Mouse (Mus musculus) embryonic facial prominence, embryonic 11.5 days (tissue): Measurements from ENCODE around the gene Olfr1009. TPM values are rescaled to one million over a fixed set of nuclear protein-coding genes. Genes with fewer than 3 reads are reported as not detected.
"Not testable (repeated sequence)": the region's sequence is repeated elsewhere in the genome, so short reads cannot be mapped to it uniquely, and the experiment has no call there.

Source experiments
- ATAC-seq: fragments of 200-750 bp; cut with Nextera tagmentation; replicated peaks from 2 replicates; pipeline ENCODE4 v1.8.0; 2017; ENCODE audit warnings: low read depth; ENCODE audit not compliant: insufficient number of reproducible peaks, low FRiP score, low TSS enrichment
- DNase-seq: peaks from one replicate; pipeline ENCODE4 v3.0.0-alpha.2; 2015; ENCODE audit warnings: low spot score
- H3K27ac ChIP-seq: fragments of 300-500 bp; sonication (generic); replicated peaks from 2 replicates; pipeline ENCODE4 v1.5.1; 2014; ENCODE audit warnings: mild to moderate bottlenecking, low read depth, low read length, control low read depth
- H3K27me3 ChIP-seq: fragments of 300-500 bp; sonication (generic); 2 replicates; pipeline ENCODE4 v1.6.1; 2014; ENCODE audit warnings: mild to moderate bottlenecking, low read length, moderate library complexity, mixed read lengths; ENCODE audit not compliant: control insufficient read depth, insufficient read depth
- H3K36me3 ChIP-seq: fragments of 300-500 bp; sonication (generic); replicated peaks from 2 replicates; pipeline ENCODE4 v1.6.1; 2014; ENCODE audit warnings: low read depth, mild to moderate bottlenecking, low read length, moderate library complexity, mixed read lengths; ENCODE audit not compliant: control insufficient read depth, insufficient read depth
- H3K4me1 ChIP-seq: fragments of 300-500 bp; sonication (generic); 2 replicates; pipeline ENCODE4 v1.6.1; 2014; ENCODE audit warnings: low read length, mixed read lengths; ENCODE audit not compliant: control insufficient read depth, insufficient read depth
- H3K4me2 ChIP-seq: fragments of 300-500 bp; sonication (generic); 2 replicates; pipeline ENCODE4 v1.6.1; 2014; ENCODE audit warnings: low read depth, mild to moderate bottlenecking, control low read depth, low read length, moderate library complexity
- H3K4me3 ChIP-seq: fragments of 300-500 bp; sonication (generic); 2 replicates; pipeline ENCODE4 v1.5.1; 2014; ENCODE audit warnings: low read depth, low read length, control low read depth
- H3K9ac ChIP-seq: fragments of 300-500 bp; sonication (generic); replicated peaks from 2 replicates; pipeline ENCODE4 v1.6.1; 2014; ENCODE audit warnings: mild to moderate bottlenecking, control low read depth, low read length
- H3K9me3 ChIP-seq: fragments of 300-500 bp; sonication (generic); replicated peaks from 2 replicates; pipeline ENCODE4 v1.6.1; 2016; ENCODE audit warnings: mild to moderate bottlenecking, low read length, inconsistent platforms, mixed read lengths; ENCODE audit not compliant: control insufficient read depth
- WGBS: fragments of 180-500 bp; shearing (Covaris S2); extraction: QIAGEN DNeasy Blood & Tissue Kit; methylation state at CpG from one replicate; pipeline ENCODE4 v1.1.7; 2014; 5-methylcytosine and 5-hydroxymethylcytosine counted together
- polyA plus RNA-seq: library from polyadenylated mRNA; unstranded; fragments of >200 nt; fragmentation: Nextera tagmentation; extraction: Ambion mirVana; gene quantifications from 2 replicates; pipeline ENCODE4 v1.2.1, GENCODE M21; 2014

The Olfr1009 gene
- polyA plus RNA-seq, result not detected in 2 replicates

- no peaks in the 10 kb centered on the region for H3K9me3 ChIP-seq
- H3K9ac ChIP-seq, result no peak within 1 kb of the TSS
- DNase-seq, result no peak
- no peaks in the 10 kb centered on the region for H3K27me3 ChIP-seq
- H3K36me3 ChIP-seq, result no peaks in the 10 kb centered on the region
- H3K4me2 ChIP-seq, result no peak within 1 kb of the TSS
- no peak within 1 kb of the TSS for H3K27ac ChIP-seq
- H3K4me3 ChIP-seq, result no peak within 1 kb of the TSS
- WGBS, result 90% methylated on average over 1 of the region's 1 CpGs
- H3K4me1 ChIP-seq, result no peaks in the 10 kb centered on the region
- no peak for ATAC-seq
Measured at GRCm38 (mm10) chr2:85715119-85715518, at the start of gene Olfr1009. Olfr1009 (plus strand) TSS chr2:85715419.

DNA sequence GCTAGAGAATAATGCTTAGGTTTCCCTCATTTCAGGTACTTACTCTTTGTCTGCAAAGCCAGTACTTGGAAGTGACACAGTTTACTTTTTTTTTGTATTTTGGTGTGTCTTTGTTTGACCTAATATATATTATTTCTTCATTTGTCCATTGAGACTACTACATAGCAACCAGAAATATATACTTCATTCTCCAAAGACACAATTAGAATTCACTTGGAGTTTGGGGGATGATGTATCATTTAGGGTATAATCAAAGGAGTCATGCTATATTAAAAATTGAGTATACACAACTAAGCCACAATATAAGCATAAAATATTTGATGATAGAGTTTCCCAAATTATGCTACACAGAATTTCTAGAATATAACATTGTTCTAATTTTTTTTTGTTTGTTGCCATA, 36.6 kb upstream of the Olfr1009 start, which contains the start of gene Olfr1006:
Gene Olfr1006 (minus strand): TSS at position 101 of the 400 bp plus-strand sequence.
- Histone ChIP-seq H3K4me2 (no peak within 1 kb of the TSS), H3K9ac (no peak within 1 kb of the TSS), H3K27me3 (no peaks in the 10 kb centered on the region), H3K36me3 (no peaks in the 10 kb centered on the region), H3K9me3 (no peaks in the 10 kb centered on the region), H3K27ac (no peak within 1 kb of the TSS), H3K4me3 (no peak within 1 kb of the TSS), H3K4me1 (no peaks in the 10 kb centered on the region)
- DNase-seq, result no peak
- ATAC-seq, result no peak

DNA sequence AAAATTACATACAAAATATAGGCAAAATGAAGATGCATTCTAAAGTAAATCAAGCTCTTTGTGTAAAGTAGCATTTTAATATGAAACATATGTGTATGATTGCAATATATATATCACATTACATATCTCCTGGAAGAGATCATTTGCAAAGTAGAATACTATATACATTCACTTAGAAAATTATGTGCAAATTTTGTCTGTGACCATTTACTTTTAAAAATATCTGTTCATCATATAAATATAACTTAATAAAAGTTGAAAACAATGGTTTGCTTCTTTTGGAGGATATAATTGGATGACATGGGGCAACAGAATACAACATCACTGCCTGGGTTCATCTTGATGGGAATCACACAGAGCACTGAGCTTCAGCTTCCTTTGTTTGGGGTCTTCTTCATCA, 26.1 kb upstream of the Olfr1009 start, which contains the start of gene Olfr1008:
Gene Olfr1008 (plus strand): TSS at position 301 of the 400 bp plus-strand sequence.
- Histone ChIP-seq H3K9me3 (no peaks in the 10 kb centered on the region), H3K36me3 (no peaks in the 10 kb centered on the region), H3K27me3 (no peaks in the 10 kb centered on the region), H3K4me2 (no peak within 1 kb of the TSS), H3K4me3 (no peak within 1 kb of the TSS), H3K27ac (no peak within 1 kb of the TSS), H3K9ac (no peak within 1 kb of the TSS), H3K4me1 (no peaks in the 10 kb centered on the region)
- DNase-seq (no peak), ATAC-seq (no peak)

GRCm38 (mm10) chr2:85710680-85711079, 4.5 kb upstream of the Olfr1009 start:
- not testable (repeated sequence) for ATAC-seq, DNase-seq, H3K4me1 ChIP-seq, H3K9me3 ChIP-seq, H3K27me3 ChIP-seq, H3K4me3 ChIP-seq, H3K9ac ChIP-seq, H3K4me2 ChIP-seq, H3K27ac ChIP-seq, H3K36me3 ChIP-seq
- WGBS, result 77% methylated on average over 2 of the region's 2 CpGs

DNA sequence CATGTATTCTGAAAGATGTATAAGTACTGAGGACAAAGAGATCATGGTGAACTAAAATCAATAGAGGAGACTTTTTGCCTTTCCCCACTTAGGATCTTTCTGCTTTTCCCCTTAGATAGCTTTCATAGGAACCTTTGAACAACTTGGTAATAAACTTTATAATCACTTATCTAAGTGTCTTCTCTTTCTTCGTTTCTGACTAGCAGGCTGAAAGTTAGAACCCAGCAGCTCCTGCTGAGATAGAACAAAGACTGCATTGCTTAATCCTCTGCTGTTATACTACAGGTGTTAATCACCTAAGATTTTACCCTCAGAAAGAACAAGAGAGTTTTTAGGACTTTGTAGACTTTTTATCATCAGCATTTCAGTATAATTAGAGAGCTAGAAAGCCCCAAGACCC, 4.1 kb upstream of the Olfr1009 start:
- ATAC-seq (no peak), DNase-seq (no peak)
- H3K9me3 ChIP-seq, result no peaks in the 10 kb centered on the region
- H3K4me2 ChIP-seq, result no peak overlapping the region
- H3K27ac ChIP-seq, result no peak overlapping the region
- 41% methylated on average over 1 of the region's 1 CpGs for WGBS
- H3K36me3 ChIP-seq, result no peaks in the 10 kb centered on the region
- H3K4me1 ChIP-seq, result no peaks in the 10 kb centered on the region
- no peak overlapping the region for H3K4me3 ChIP-seq
- no peak overlapping the region for H3K9ac ChIP-seq
- no peaks in the 10 kb centered on the region for H3K27me3 ChIP-seq

- no peaks in the 10 kb centered on the region for H3K27me3 ChIP-seq
- H3K27ac ChIP-seq, result no peak overlapping the region
- H3K9me3 ChIP-seq, result no peaks in the 10 kb centered on the region
- no peak for ATAC-seq
- peak; percentile 61 for DNase-seq
- no peaks in the 10 kb centered on the region for H3K36me3 ChIP-seq
- H3K9ac ChIP-seq, result no peak overlapping the region
- 17% methylated on average over 3 of the region's 3 CpGs for WGBS
- no peaks in the 10 kb centered on the region for H3K4me1 ChIP-seq
- H3K4me3 ChIP-seq, result no peak overlapping the region
- H3K4me2 ChIP-seq, result no peak overlapping the region
Measured at GRCm38 (mm10) chr2:85725793-85726192, 10.6 kb downstream of the Olfr1009 start.

DNA sequence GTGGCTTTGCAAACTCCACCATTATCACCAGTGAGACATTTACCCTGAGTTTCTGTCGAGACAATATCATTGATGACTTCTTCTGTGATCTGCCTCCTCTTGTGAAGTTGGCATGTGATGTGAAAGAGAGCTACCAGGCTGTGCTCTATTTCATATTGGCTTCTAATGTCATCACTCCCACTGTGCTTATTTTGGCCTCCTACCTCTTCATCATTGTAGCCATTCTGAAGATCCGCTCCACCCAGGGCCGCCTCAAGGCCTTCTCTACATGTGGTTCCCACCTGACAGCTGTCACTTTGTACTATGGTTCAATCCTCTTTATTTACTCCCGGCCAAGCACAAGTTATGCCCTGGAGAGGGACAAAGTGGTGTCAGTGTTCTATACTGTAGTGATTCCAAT, 38.6 kb downstream of the Olfr1009 start:
- no peak overlapping the region for H3K4me2 ChIP-seq
- H3K9ac ChIP-seq, result no peak overlapping the region
- ATAC-seq (no peak), DNase-seq (no peak)
- no peak overlapping the region for H3K27ac ChIP-seq
- H3K4me1 ChIP-seq, result no peaks in the 10 kb centered on the region
- H3K4me3 ChIP-seq, result no peak overlapping the region
- H3K9me3 ChIP-seq, result no peaks in the 10 kb centered on the region
- H3K27me3 ChIP-seq, result no peaks in the 10 kb centered on the region
- WGBS, result 83% methylated on average over 4 of the region's 4 CpGs
- no peaks in the 10 kb centered on the region for H3K36me3 ChIP-seq

- ATAC-seq (no peak), DNase-seq (no peak)
- no peak within 1 kb of the TSS for H3K9ac ChIP-seq
- WGBS, result 80% methylated on average over 1 of the region's 1 CpGs
- no peak within 1 kb of the TSS for H3K4me3 ChIP-seq
- no peak within 1 kb of the TSS for H3K27ac ChIP-seq
- H3K4me2 ChIP-seq, result no peak within 1 kb of the TSS
- no peaks in the 10 kb centered on the region for H3K9me3 ChIP-seq
- no peaks in the 10 kb centered on the region for H3K4me1 ChIP-seq
- H3K27me3 ChIP-seq, result no peaks in the 10 kb centered on the region
- H3K36me3 ChIP-seq, result no peaks in the 10 kb centered on the region
Measured at GRCm38 (mm10) chr2:85762666-85763065, 47.4 kb downstream of the Olfr1009 start, which contains the start of gene Olfr1012. Olfr1012 (minus strand) TSS chr2:85762766.
